Mouse (Mus musculus): ENCODE results near the gene Upk3a. TPM values are rescaled to one million over a fixed set of nuclear protein-coding genes. Genes with fewer than 3 reads are reported as not detected.
"Not testable (repeated sequence)": the region's sequence is repeated elsewhere in the genome, so short reads cannot be mapped to it uniquely, and the experiment has no call there.

Gene Upk3a
- polyA plus RNA-seq, 1 experiment from 2014 or later, result not detected

- H3K4me1 ChIP-seq (ENCODE audit: control insufficient read depth, insufficient read depth, low read length), result no peaks in the 10 kb centered on the region
- no peak overlapping the region for H3K4me3 ChIP-seq (ENCODE audit: low read depth, low read length)
- no peaks in the 10 kb centered on the region for H3K27me3 ChIP-seq (ENCODE audit: control insufficient read depth, insufficient read depth, low read length)
- H3K4me2 ChIP-seq, result no peak overlapping the region
- H3K27ac ChIP-seq (ENCODE audit: low read depth, low read length), result no peak overlapping the region
- WGBS, result 77% methylated on average over 4 of the region's 4 CpGs
- DNase-seq (ENCODE audit: low spot score, missing footprints) (peak; percentile 21), ATAC-seq (ENCODE audit: low FRiP score) (no peak)
- no peaks in the 10 kb centered on the region for H3K9me3 ChIP-seq (ENCODE audit: control insufficient read depth, low read length)
- H3K36me3 ChIP-seq (ENCODE audit: control insufficient read depth, insufficient read depth, low read length), result no peaks in the 10 kb centered on the region
- H3K9ac ChIP-seq (ENCODE audit: low read length), result no peak overlapping the region
Measured at GRCm38 (mm10) chr15:85022211-85022610, 5.3 kb downstream of the Upk3a start.

DNA sequence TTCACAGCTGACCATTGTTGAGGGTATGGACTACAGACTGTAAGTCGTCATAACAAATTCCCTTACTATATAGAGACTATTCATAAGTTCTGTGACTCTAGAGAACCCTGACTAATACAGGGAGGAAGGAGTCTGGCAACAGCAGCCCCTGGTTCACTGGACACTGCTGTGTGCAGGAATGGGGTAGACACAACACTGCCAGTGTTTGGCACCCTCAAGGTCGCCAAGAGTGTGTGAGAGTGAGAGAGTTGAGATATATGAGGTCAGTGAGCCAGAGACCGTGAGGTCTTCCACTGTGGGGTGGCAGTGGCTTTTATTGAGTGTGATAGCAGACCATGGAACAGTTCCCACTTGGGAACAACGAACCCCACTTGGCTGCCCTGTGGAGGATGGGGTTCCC is 9.3 kb downstream of the Upk3a start:
- ATAC-seq (ENCODE audit: low FRiP score) (no peak), DNase-seq (ENCODE audit: low spot score, missing footprints) (peak; percentile 45)
- 82% methylated on average over 4 of the region's 4 CpGs for WGBS
- Histone ChIP-seq H3K9ac (ENCODE audit: low read length) (no peak overlapping the region), H3K36me3 (ENCODE audit: control insufficient read depth, insufficient read depth, low read length) (no peaks in the 10 kb centered on the region), H3K27me3 (ENCODE audit: control insufficient read depth, insufficient read depth, low read length) (no peaks in the 10 kb centered on the region), H3K4me1 (ENCODE audit: control insufficient read depth, insufficient read depth, low read length) (no peaks in the 10 kb centered on the region), H3K4me3 (ENCODE audit: low read depth, low read length) (no peak overlapping the region), H3K9me3 (ENCODE audit: control insufficient read depth, low read length) (no peaks in the 10 kb centered on the region), H3K27ac (ENCODE audit: low read depth, low read length) (no peak overlapping the region), H3K4me2 (no peak overlapping the region)

DNA sequence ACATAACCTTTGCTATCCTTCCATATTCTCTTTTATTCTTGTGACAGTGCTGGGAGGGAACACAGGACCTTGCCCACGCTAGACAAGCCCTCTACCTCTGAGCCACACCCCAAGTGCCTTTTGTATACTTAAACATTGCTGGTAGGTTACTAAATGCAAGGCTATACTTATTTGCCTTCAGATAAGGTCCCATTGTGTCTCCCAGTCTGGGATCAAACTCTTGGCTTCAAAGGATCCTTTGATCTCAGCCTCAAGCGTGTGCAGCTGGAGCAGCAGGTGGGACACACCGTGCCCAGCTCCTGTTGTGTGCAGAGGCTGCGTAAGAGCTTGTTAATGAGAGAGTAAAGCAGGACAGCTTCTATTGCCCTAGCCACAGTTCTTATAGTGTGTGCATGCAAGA is 10.8 kb downstream of the Upk3a start:
- H3K4me1 ChIP-seq (ENCODE audit: control insufficient read depth, insufficient read depth, low read length), result no peaks in the 10 kb centered on the region
- ATAC-seq (ENCODE audit: low FRiP score) (no peak), DNase-seq (ENCODE audit: low spot score, missing footprints) (no peak)
- WGBS, result 40% methylated on average over 4 of the region's 4 CpGs
- no peak overlapping the region for H3K27ac ChIP-seq (ENCODE audit: low read depth, low read length)
- H3K4me3 ChIP-seq (ENCODE audit: low read depth, low read length), result no peak overlapping the region
- H3K4me2 ChIP-seq, result no peak overlapping the region
- H3K27me3 ChIP-seq (ENCODE audit: control insufficient read depth, insufficient read depth, low read length), result no peaks in the 10 kb centered on the region
- no peak overlapping the region for H3K9ac ChIP-seq (ENCODE audit: low read length)
- H3K9me3 ChIP-seq (ENCODE audit: control insufficient read depth, low read length), result no peaks in the 10 kb centered on the region
- no peaks in the 10 kb centered on the region for H3K36me3 ChIP-seq (ENCODE audit: control insufficient read depth, insufficient read depth, low read length)

DNA sequence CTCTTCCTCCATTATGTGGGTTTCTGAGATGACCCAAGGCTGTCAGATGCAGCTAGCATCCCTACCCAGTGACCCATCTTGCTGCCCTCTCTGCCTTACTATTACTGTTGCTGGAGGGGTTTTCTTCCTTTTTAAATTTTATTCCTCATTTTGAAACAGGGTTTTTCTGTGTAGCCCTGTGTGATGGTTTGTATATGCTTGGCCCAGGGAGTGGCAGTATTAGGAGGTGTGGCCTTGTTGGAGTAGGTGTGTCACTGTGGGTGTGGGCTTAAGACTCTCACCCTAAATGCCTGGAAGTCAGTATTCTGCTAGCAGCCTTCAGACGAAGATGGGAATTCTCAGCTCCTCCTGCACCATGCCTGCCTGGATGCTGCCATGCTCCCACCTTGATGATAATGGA is 11.7 kb downstream of the Upk3a start, which contains the start of gene Fam118a:
Gene Fam118a (plus strand): TSS at position 301 of the 400 bp plus-strand sequence.
- not testable (repeated sequence) for H3K4me1 ChIP-seq (ENCODE audit: control insufficient read depth, insufficient read depth, low read length); H3K4me3 ChIP-seq (ENCODE audit: low read depth, low read length); DNase-seq (ENCODE audit: low spot score, missing footprints); H3K27ac ChIP-seq (ENCODE audit: low read depth, low read length); H3K4me2 ChIP-seq; ATAC-seq (ENCODE audit: low FRiP score); H3K9me3 ChIP-seq (ENCODE audit: control insufficient read depth, low read length); H3K9ac ChIP-seq (ENCODE audit: low read length); H3K27me3 ChIP-seq (ENCODE audit: control insufficient read depth, insufficient read depth, low read length); H3K36me3 ChIP-seq (ENCODE audit: control insufficient read depth, insufficient read depth, low read length)
- 57% methylated on average over 1 of the region's 1 CpGs for WGBS

DNA sequence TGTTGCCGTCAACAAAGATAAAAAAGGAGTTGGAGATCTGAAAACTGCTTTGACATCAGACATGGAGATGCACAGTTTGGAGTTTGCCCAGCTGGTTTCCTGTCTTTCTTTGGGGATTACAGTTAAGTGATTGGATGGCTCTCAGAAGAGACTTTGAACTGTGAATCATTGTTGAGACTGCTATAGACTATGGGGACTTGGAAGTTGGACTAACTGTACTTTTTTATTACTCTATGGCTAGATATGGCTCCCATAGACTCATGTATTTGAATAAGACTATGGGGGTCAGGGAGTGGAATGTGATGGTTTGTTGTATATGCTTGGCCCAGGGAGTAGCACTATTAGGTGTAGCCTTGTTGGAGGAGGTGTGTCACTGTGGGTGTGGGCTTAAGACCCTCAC is 13.7 kb downstream of the Upk3a start:
- H3K4me3 ChIP-seq (ENCODE audit: low read depth, low read length); H3K36me3 ChIP-seq (ENCODE audit: control insufficient read depth, insufficient read depth, low read length); H3K27ac ChIP-seq (ENCODE audit: low read depth, low read length); H3K9ac ChIP-seq (ENCODE audit: low read length); H3K9me3 ChIP-seq (ENCODE audit: control insufficient read depth, low read length); ATAC-seq (ENCODE audit: low FRiP score); H3K4me1 ChIP-seq (ENCODE audit: control insufficient read depth, insufficient read depth, low read length); H3K27me3 ChIP-seq (ENCODE audit: control insufficient read depth, insufficient read depth, low read length); DNase-seq (ENCODE audit: low spot score, missing footprints); H3K4me2 ChIP-seq: not testable (repeated sequence)
- 83% methylated on average over 1 of the region's 1 CpGs for WGBS

GRCm38 (mm10) chr15:85031866-85032265 is 14.9 kb downstream of the Upk3a start:
- no peak overlapping the region for H3K4me3 ChIP-seq (ENCODE audit: low read depth, low read length)
- no peaks in the 10 kb centered on the region for H3K9me3 ChIP-seq (ENCODE audit: control insufficient read depth, low read length)
- DNase-seq (ENCODE audit: low spot score, missing footprints) (no peak), ATAC-seq (ENCODE audit: low FRiP score) (no peak)
- peaks cover 3% of the 10 kb centered on the region for H3K27me3 ChIP-seq (ENCODE audit: control insufficient read depth, insufficient read depth, low read length)
- no peak overlapping the region for H3K4me2 ChIP-seq
- H3K36me3 ChIP-seq (ENCODE audit: control insufficient read depth, insufficient read depth, low read length), result no peaks in the 10 kb centered on the region
- peaks cover 3% of the 10 kb centered on the region; the same call in 1 of the 2 replicates for H3K4me1 ChIP-seq (ENCODE audit: control insufficient read depth, insufficient read depth, low read length)
- WGBS, result 93% methylated on average over 3 of the region's 3 CpGs
- no peak overlapping the region for H3K27ac ChIP-seq (ENCODE audit: low read depth, low read length)
- H3K9ac ChIP-seq (ENCODE audit: low read length), result no peak overlapping the region

DNA sequence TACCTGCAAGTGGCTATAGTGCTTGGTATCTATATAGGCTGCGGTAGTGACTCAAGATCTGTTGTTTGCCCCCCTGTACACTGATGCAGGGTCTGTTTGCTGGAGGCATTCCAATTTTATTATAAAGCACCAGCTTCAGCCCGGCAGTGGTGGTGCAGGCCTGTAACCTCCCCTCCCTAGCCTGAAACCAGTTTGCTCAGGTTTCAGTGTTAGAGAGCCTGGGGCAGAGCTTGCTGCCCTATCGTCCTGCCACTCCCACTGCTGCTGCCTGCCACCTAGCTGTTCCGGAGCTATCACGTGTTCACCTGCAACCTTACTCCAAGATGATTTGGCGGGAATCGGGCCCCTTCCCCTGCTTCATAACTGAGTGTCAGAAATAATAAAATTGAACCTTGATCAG is 17.0 kb downstream of the Upk3a start:
- H3K27ac ChIP-seq (ENCODE audit: low read depth, low read length); ATAC-seq (ENCODE audit: low FRiP score); H3K9me3 ChIP-seq (ENCODE audit: control insufficient read depth, low read length); H3K4me2 ChIP-seq; H3K4me1 ChIP-seq (ENCODE audit: control insufficient read depth, insufficient read depth, low read length); H3K4me3 ChIP-seq (ENCODE audit: low read depth, low read length); H3K9ac ChIP-seq (ENCODE audit: low read length); H3K27me3 ChIP-seq (ENCODE audit: control insufficient read depth, insufficient read depth, low read length); H3K36me3 ChIP-seq (ENCODE audit: control insufficient read depth, insufficient read depth, low read length): not testable (repeated sequence)
- 57% methylated on average over 7 of the region's 7 CpGs for WGBS
- DNase-seq (ENCODE audit: low spot score, missing footprints), result peak; percentile 10

DNA sequence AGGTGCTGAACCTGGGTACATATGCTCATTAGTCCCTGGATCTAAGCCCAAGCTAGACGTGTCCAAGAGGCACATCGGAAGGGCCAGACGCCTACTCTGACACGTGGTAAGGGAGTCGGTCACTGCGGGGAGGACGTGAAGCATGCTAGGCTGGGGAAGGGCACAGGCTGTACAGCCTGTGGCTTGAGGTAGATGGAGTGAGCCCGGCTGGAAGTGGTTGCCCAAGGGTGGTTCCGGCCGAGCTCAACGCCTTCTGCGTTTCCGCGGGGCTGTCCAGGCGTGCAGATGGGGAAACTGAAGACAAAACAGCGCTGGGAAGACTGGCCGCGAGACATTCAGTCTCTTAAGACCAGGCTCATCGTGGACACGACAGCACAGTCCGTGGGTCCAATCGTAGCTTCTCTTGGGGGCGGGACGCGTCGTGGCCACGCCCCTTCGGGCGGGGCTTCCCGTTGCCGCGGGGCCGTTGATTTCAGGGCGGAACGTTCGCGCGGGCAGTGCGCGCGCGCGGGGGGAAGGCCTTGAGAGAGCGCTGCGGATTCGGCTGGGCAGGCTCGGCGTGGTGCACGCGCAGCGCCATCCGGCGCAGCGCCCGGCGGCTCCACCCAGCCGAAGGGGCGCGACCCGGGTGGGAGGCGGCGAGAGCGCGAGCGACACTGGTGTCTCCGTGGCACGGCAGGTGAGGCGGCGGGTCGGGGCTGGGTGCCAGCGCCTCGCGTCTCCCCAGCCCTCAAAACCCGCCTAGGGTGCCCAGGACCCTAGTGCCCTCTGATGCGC is 19.8 kb downstream of the Upk3a start:
- ATAC-seq (ENCODE audit: low FRiP score), result peak; percentile 95
- no peaks in the 10 kb centered on the region for H3K9me3 ChIP-seq (ENCODE audit: control insufficient read depth, low read length)
- DNase-seq (ENCODE audit: low spot score, missing footprints), result peak; percentile 100
- H3K36me3 ChIP-seq (ENCODE audit: control insufficient read depth, insufficient read depth, low read length), result no peaks in the 10 kb centered on the region
- peak overlapping the region; percentile 86 for H3K4me2 ChIP-seq
- peak overlapping the region; percentile 82 for H3K9ac ChIP-seq (ENCODE audit: low read length)
- H3K27ac ChIP-seq (ENCODE audit: low read depth, low read length), result no peak overlapping the region
- H3K4me3 ChIP-seq (ENCODE audit: low read depth, low read length), result peak overlapping the region; percentile 73
- H3K4me1 ChIP-seq (ENCODE audit: control insufficient read depth, insufficient read depth, low read length), result peaks cover 6% of the 10 kb centered on the region; the same call in 1 of the 2 replicates
- under 1% methylated on average over 72 of the region's 75 CpGs for WGBS
- peaks cover 3% of the 10 kb centered on the region for H3K27me3 ChIP-seq (ENCODE audit: control insufficient read depth, insufficient read depth, low read length)

DNA sequence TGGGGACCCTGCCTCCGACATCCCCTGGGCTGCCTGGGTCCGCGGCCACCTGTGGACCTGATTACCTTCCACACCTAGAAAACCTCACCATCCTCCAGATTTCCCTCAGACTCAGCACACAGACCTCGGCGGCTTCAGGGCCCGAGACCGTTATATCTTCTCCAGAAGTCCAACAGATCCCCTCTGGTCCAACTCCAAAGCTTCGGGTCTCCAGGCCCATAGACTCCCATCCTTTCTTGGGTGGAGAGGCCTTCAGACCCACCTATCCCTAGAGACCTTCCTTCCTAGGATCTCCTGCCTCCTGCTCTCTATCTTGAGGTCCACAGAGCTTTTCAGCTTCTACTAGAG is 20.4 kb downstream of the Upk3a start:
- Histone ChIP-seq H3K9me3 (ENCODE audit: control insufficient read depth, low read length) (no peaks in the 10 kb centered on the region), H3K4me3 (ENCODE audit: low read depth, low read length) (peak overlapping the region; percentile 73), H3K36me3 (ENCODE audit: control insufficient read depth, insufficient read depth, low read length) (no peaks in the 10 kb centered on the region), H3K9ac (ENCODE audit: low read length) (peak overlapping the region; percentile 82), H3K4me2 (peak overlapping the region; percentile 86), H3K27ac (ENCODE audit: low read depth, low read length) (no peak overlapping the region), H3K4me1 (ENCODE audit: control insufficient read depth, insufficient read depth, low read length) (peaks cover 10% of the 10 kb centered on the region), H3K27me3 (ENCODE audit: control insufficient read depth, insufficient read depth, low read length) (peaks cover 3% of the 10 kb centered on the region)
- no peak for ATAC-seq (ENCODE audit: low FRiP score)
- peak; percentile 91 for DNase-seq (ENCODE audit: low spot score, missing footprints)
- 7% methylated on average over 8 of the region's 8 CpGs for WGBS
